Mouse (Mus musculus): ENCODE results near the gene Shcbp1l. TPM values are rescaled to one million over a fixed set of nuclear protein-coding genes. Genes with fewer than 3 reads are reported as not detected.

The Shcbp1l gene
- total and polyA plus RNA-seq, 3 experiments = 0.59 to 1.6 TPM; not detected in 1

GRCm38 (mm10) chr1:153500030-153500429 lies 75.1 kb downstream of the Shcbp1l start:
- in situ Hi-C loops (cut with MboI; ENCODE audit: low pct_ligation_motif_present, low pct_unique_long_range_greater_than_20kb, low sequenced_read_pairs) = no loop called here
- Histone ChIP-seq H3K4me1 (ENCODE audit: control insufficient read depth in 1 of 2, insufficient read depth in 2 of 2) (peaks cover 5 to 34% of the 10 kb centered on the region in 2 experiments), H3K9ac (ENCODE audit: insufficient read depth, low read depth) (no peak overlapping the region), H3K27me3 (replicated peaks) (no peaks in the 10 kb centered on the region), H3K79me2 (replicated peaks; ENCODE audit: control insufficient read depth, extremely low read depth, insufficient read depth, poor library complexity, severe bottlenecking) (no peaks in the 10 kb centered on the region), H3K36me3 (replicated peaks in 1 of 2; ENCODE audit: control insufficient read depth in 1 of 2, insufficient read depth in 1 of 2, low read length in 1 of 2) (no peaks in the 10 kb centered on the region), H3K4me2 (ENCODE audit: insufficient read depth, low read depth, poor library complexity, severe bottlenecking) (no peak overlapping the region), H3K27ac (ENCODE audit: insufficient read depth, low read depth) (no peak overlapping the region), H3K4me3 (replicated peaks in 1 of 3; ENCODE audit: low read depth in 2 of 3, low read length in 2 of 3, poor library complexity in 1 of 3) (no peak overlapping the region), H3K9me3 (replicated peaks; ENCODE audit: low read length) (no peaks in the 10 kb centered on the region)
- no peak for DNase-seq (ENCODE audit: extremely low read depth)
- TF ChIP-seq USF2 (conservative IDR thresholded peaks at IDR 0.05; ENCODE audit: low read depth, low read length) (no peak), EP300 (IDR thresholded peaks at IDR 0.05; ENCODE audit: low read length) (no peak), NELFE (IDR thresholded peaks at IDR 0.05; ENCODE audit: low read depth, low read length) (no peak), RCOR1 (conservative IDR thresholded peaks at IDR 0.05; ENCODE audit: low read depth, low read length) (no peak), JUND (conservative IDR thresholded peaks at IDR 0.05; ENCODE audit: low read depth, low read length) (no peak), TBP (conservative IDR thresholded peaks at IDR 0.05; ENCODE audit: low read depth, low read length) (no peak), MEF2A (IDR thresholded peaks at IDR 0.05; ENCODE audit: borderline replicate concordance, low read depth, low read length) (no peak), ZKSCAN1 (IDR thresholded peaks at IDR 0.05; ENCODE audit: borderline replicate concordance, low read depth, low read length) (no peak), PAX5 (IDR thresholded peaks at IDR 0.05; ENCODE audit: low read length) (no peak), MXI1 (IDR thresholded peaks at IDR 0.05; ENCODE audit: low read depth, low read length) (no peak), RAD21 (IDR thresholded peaks at IDR 0.05; ENCODE audit: low read depth, low read length) (no peak), MAFK (IDR thresholded peaks at IDR 0.05; ENCODE audit: insufficient replicate concordance, low read length) (no peak), SMC3 (IDR thresholded peaks at IDR 0.05; ENCODE audit: low read depth, low read length) (no peak), ETS1 (conservative IDR thresholded peaks at IDR 0.05; ENCODE audit: low read depth, low read length) (no peak), SIN3A (IDR thresholded peaks at IDR 0.05; ENCODE audit: low read length) (no peak), MAX (IDR thresholded peaks at IDR 0.05; ENCODE audit: low read length) (no peak), CHD1 (IDR thresholded peaks at IDR 0.05; ENCODE audit: low read depth, low read length) (no peak), UBTF (IDR thresholded peaks at IDR 0.05; ENCODE audit: low read depth, low read length) (no peak), E2F4 (IDR thresholded peaks at IDR 0.05; ENCODE audit: insufficient replicate concordance, low read depth, low read length) (no peak)
- dilution Hi-C loops (cut with MboI; ENCODE audit: extremely low pct_ligation_motif_present, extremely low pct_unique_long_range_greater_than_20kb, low sequenced_read_pairs) = no loop called here

- Histone ChIP-seq H3K9me3 (replicated peaks; ENCODE audit: low read length) (no peaks in the 10 kb centered on the region), H3K36me3 (replicated peaks in 1 of 2; ENCODE audit: control insufficient read depth in 1 of 2, insufficient read depth in 1 of 2, low read length in 1 of 2) (no peaks in the 10 kb centered on the region), H3K27ac (ENCODE audit: insufficient read depth, low read depth) (peak overlapping the region; percentile 17), H3K4me3 (replicated peaks in 1 of 3; ENCODE audit: low read depth in 2 of 3, low read length in 2 of 3, poor library complexity in 1 of 3) (no peak overlapping the region), H3K4me1 (ENCODE audit: control insufficient read depth in 1 of 2, insufficient read depth in 2 of 2) (peaks cover 5 to 32% of the 10 kb centered on the region in 2 experiments), H3K79me2 (replicated peaks; ENCODE audit: control insufficient read depth, extremely low read depth, insufficient read depth, poor library complexity, severe bottlenecking) (no peaks in the 10 kb centered on the region), H3K27me3 (replicated peaks) (no peaks in the 10 kb centered on the region), H3K4me2 (ENCODE audit: insufficient read depth, low read depth, poor library complexity, severe bottlenecking) (0 out of 2 replicates have a peak overlapping the region, but pooled peaks have one; percentile 24), H3K9ac (ENCODE audit: insufficient read depth, low read depth) (0 out of 2 replicates have a peak overlapping the region, but pooled peaks have one; percentile 0)
- DNase-seq (ENCODE audit: extremely low read depth) = no peak
- in situ Hi-C loops (cut with MboI; ENCODE audit: low pct_ligation_motif_present, low pct_unique_long_range_greater_than_20kb, low sequenced_read_pairs) = no loop called here
- dilution Hi-C loops (cut with MboI; ENCODE audit: extremely low pct_ligation_motif_present, extremely low pct_unique_long_range_greater_than_20kb, low sequenced_read_pairs) = no loop called here
- TF ChIP-seq ZC3H11A (IDR thresholded peaks at IDR 0.05; ENCODE audit: low read depth, low read length) (no peak), CHD2 (IDR thresholded peaks at IDR 0.05; ENCODE audit: low read length) (0 out of 2 replicates have a peak, but pooled peaks have one; percentile 39), KAT2A (IDR thresholded peaks at IDR 0.05; ENCODE audit: insufficient replicate concordance, low read length) (no peak), NRF1 (IDR thresholded peaks at IDR 0.05; ENCODE audit: low read depth, low read length) (0 out of 2 replicates have a peak, but pooled peaks have one; percentile 20), SIN3A (IDR thresholded peaks at IDR 0.05; ENCODE audit: low read length) (no peak), MAX (IDR thresholded peaks at IDR 0.05; ENCODE audit: low read length) (no peak), USF2 (conservative IDR thresholded peaks at IDR 0.05; ENCODE audit: low read depth, low read length) (no peak), JUND (conservative IDR thresholded peaks at IDR 0.05; ENCODE audit: low read depth, low read length) (no peak), ZKSCAN1 (IDR thresholded peaks at IDR 0.05; ENCODE audit: borderline replicate concordance, low read depth, low read length) (no peak), HCFC1 (IDR thresholded peaks at IDR 0.05; ENCODE audit: low read depth, low read length) (no peak), ELF1 (IDR thresholded peaks at IDR 0.05; ENCODE audit: low read depth, low read length) (peak; percentile 52; the same call in 1 of the 2 replicates), UBTF (IDR thresholded peaks at IDR 0.05; ENCODE audit: low read depth, low read length) (no peak), GABPA (IDR thresholded peaks at IDR 0.05; ENCODE audit: insufficient replicate concordance, low read depth, low read length) (no peak), MEF2A (IDR thresholded peaks at IDR 0.05; ENCODE audit: borderline replicate concordance, low read depth, low read length) (no peak; the same call in 1 of the 2 replicates), EP300 (IDR thresholded peaks at IDR 0.05; ENCODE audit: low read length) (no peak), BHLHE40 (IDR thresholded peaks at IDR 0.05; ENCODE audit: low read depth, low read length) (no peak), NELFE (IDR thresholded peaks at IDR 0.05; ENCODE audit: low read depth, low read length) (no peak), CHD1 (IDR thresholded peaks at IDR 0.05; ENCODE audit: low read depth, low read length) (0 out of 2 replicates have a peak, but pooled peaks have one; percentile 23), MAZ (IDR thresholded peaks at IDR 0.05; ENCODE audit: low read depth, low read length) (0 out of 2 replicates have a peak, but pooled peaks have one; percentile 17), USF1 (IDR thresholded peaks at IDR 0.05; ENCODE audit: low read depth, low read length) (no peak)
Observed at GRCm38 (mm10) chr1:153501644-153502321, 76.8 kb downstream of the Shcbp1l start.
